Mouse (Mus musculus) CH12F3 (cell line): ENCODE measurements around the gene Ptpn13.

Experiments used
- in situ Hi-C: fragments of 300-500 bp; cut with MboI; formaldehyde crosslinking; loops from 2 replicates; pipeline ENCODE4 v1.14.3; 2020; ENCODE audit warnings: low sequenced_read_pairs

Ptpn13 gene

GRCm38 (mm10) chr5:103424678-103425319 lies at the start of gene Ptpn13:
TSS of gene Ptpn13 (plus strand) at chr5:103425192.
- in situ Hi-C loops = no loop called here

- in situ Hi-C loops = no loop called here
These were observed 49.8 kb upstream of the Ptpn13 start for GRCm38 (mm10) chr5:103375226-103375625.

GRCm38 (mm10) chr5:103376354-103377295 lies 48.4 kb upstream of the Ptpn13 start:
- in situ Hi-C loops = no loop called here

- in situ Hi-C loops = no loop called here
These were observed 47.4 kb upstream of the Ptpn13 start for GRCm38 (mm10) chr5:103377493-103378130.

- in situ Hi-C loops = no loop called here
These were observed 44.0 kb upstream of the Ptpn13 start for GRCm38 (mm10) chr5:103380785-103381527.

GRCm38 (mm10) chr5:103382951-103383350 lies 42.0 kb upstream of the Ptpn13 start:
- in situ Hi-C loops = no loop called here

- in situ Hi-C loops = no loop called here
These were observed 41.0 kb upstream of the Ptpn13 start for GRCm38 (mm10) chr5:103384021-103384420.

GRCm38 (mm10) chr5:103387540-103388026 lies 37.4 kb upstream of the Ptpn13 start:
- in situ Hi-C loops = no loop called here

- in situ Hi-C loops = no loop called here
These were observed 35.6 kb upstream of the Ptpn13 start for GRCm38 (mm10) chr5:103389415-103389814.

- in situ Hi-C loops = no loop called here
These were observed 31.8 kb upstream of the Ptpn13 start for GRCm38 (mm10) chr5:103393220-103393619.

- in situ Hi-C loops = no loop called here
These were observed 31.2 kb upstream of the Ptpn13 start for GRCm38 (mm10) chr5:103393752-103394151.

- in situ Hi-C loops = no loop called here
These were observed 29.3 kb upstream of the Ptpn13 start for GRCm38 (mm10) chr5:103395683-103396082.

GRCm38 (mm10) chr5:103397429-103397828 lies 27.6 kb upstream of the Ptpn13 start:
- in situ Hi-C loops = no loop called here

GRCm38 (mm10) chr5:103404213-103404968 lies 20.6 kb upstream of the Ptpn13 start:
- in situ Hi-C loops = no loop called here

- in situ Hi-C loops = no loop called here
These were observed 19.1 kb upstream of the Ptpn13 start for GRCm38 (mm10) chr5:103405921-103406320.

- in situ Hi-C loops = no loop called here
These were observed 12.8 kb upstream of the Ptpn13 start for GRCm38 (mm10) chr5:103412020-103412747.

- in situ Hi-C loops = no loop called here
These were observed 10.4 kb upstream of the Ptpn13 start for GRCm38 (mm10) chr5:103414542-103414941.

GRCm38 (mm10) chr5:103418009-103418408 lies 7.0 kb upstream of the Ptpn13 start:
- in situ Hi-C loops = no loop called here

GRCm38 (mm10) chr5:103418886-103419285 lies 6.1 kb upstream of the Ptpn13 start:
- in situ Hi-C loops = no loop called here
